Mouse (Mus musculus) heart, postnatal 36 days (tissue): Measurements from ENCODE around the gene Slc28a1. TPM values are rescaled to one million over a fixed set of nuclear protein-coding genes. Genes with fewer than 3 reads are reported as not detected.
"Not testable (repeated sequence)": the region's sequence is repeated elsewhere in the genome, so short reads cannot be mapped to it uniquely, and the experiment has no call there.

Source experiments
- DNase-seq, 2 experiments: peaks; one replicate each; pipeline ENCODE4 v3.0.0; 2021 to 2022
- intact Hi-C: fragments of 180-260 bp; cut with DNase I; formaldehyde crosslinking; loops from one replicate; pipeline ENCODE4 v1.15.1; 2025
- total RNA-seq, 2 experiments: library from RNA; stranded (reverse); gene quantifications; 2 replicates each; pipeline ENCODE4 v1.2.3; 2021

Slc28a1 gene
- total RNA-seq, 2 experiments from 2014 or later: 0.16 TPM; not detected in 1

- DNase-seq, intact Hi-C loops: not testable (repeated sequence)
These were observed 89.0 kb downstream of the Slc28a1 start for GRCm38 (mm10) chr7:81203576-81203975.

GRCm38 (mm10) chr7:81208944-81209343 is 94.3 kb downstream of the Slc28a1 start:
- peak; percentile 66 to 79 for DNase-seq
- intact Hi-C loops: loop anchor here (1.0 to 2.0 kb wide), 3 partner anchors 42 to 136 kb away; partner anchors contain the start of gene Rps17

GRCm38 (mm10) chr7:81209979-81210685 is 95.5 kb downstream of the Slc28a1 start:
- intact Hi-C loops: loop anchor here (1.0 to 10.0 kb wide), 4 partner anchors 43 to 365 kb away; partner anchors contain the start of genes Rps17 and Whamm
- DNase-seq: no peak

GRCm38 (mm10) chr7:81211760-81212159 is 97.2 kb downstream of the Slc28a1 start:
- intact Hi-C loops: loop anchor here (10.0 kb wide), 1 partner anchor 363 kb away; the partner anchor contains the start of gene Whamm
- DNase-seq: peak; percentile 22 to 29

GRCm38 (mm10) chr7:81212261-81212681 is 97.7 kb downstream of the Slc28a1 start:
- peak; percentile 65 to 74 for DNase-seq
- intact Hi-C loops: loop anchor here (10.0 kb wide), 1 partner anchor 363 kb away; the partner anchor contains the start of gene Whamm

GRCm38 (mm10) chr7:81212697-81213346 is 98.2 kb downstream of the Slc28a1 start:
- intact Hi-C loops: loop anchor here (10.0 kb wide), 1 partner anchor 362 kb away; the partner anchor contains the start of gene Whamm
- DNase-seq: peak; percentile 98 to 99

- peak; percentile 50 to 64 for DNase-seq
- intact Hi-C loops: loop anchor here (10.0 kb wide), 1 partner anchor 361 kb away; the partner anchor contains the start of gene Whamm
These were observed 99.0 kb downstream of the Slc28a1 start, which contains the start of gene Pde8a for GRCm38 (mm10) chr7:81213347-81214152. Pde8a (plus strand) TSS chr7:81213596.

GRCm38 (mm10) chr7:81214153-81214907 is 99.7 kb downstream of the Slc28a1 start:
- no peak for DNase-seq
- intact Hi-C loops: loop anchor here (10.0 kb wide), 1 partner anchor 360 kb away; the partner anchor contains the start of gene Whamm

GRCm38 (mm10) chr7:81215950-81216349 is 101.4 kb downstream of the Slc28a1 start:
- DNase-seq: no peak
- intact Hi-C loops: loop anchor here (10.0 kb wide), 1 partner anchor 359 kb away; the partner anchor contains the start of gene Whamm

- intact Hi-C loops: loop anchor here (10.0 kb wide), 1 partner anchor 355 kb away; the partner anchor contains the start of gene Whamm
- no peak for DNase-seq
These were observed 104.7 kb downstream of the Slc28a1 start for GRCm38 (mm10) chr7:81219321-81219720.

Other genes with a start within 250 kb of the Slc28a1 start
- 1 to 10 TPM; 5.1 to 5.6 TPM for gene Wdr73, start 213.5 kb upstream of the Slc28a1 start, total RNA-seq
- gene Nmb, start 209.7 kb upstream of the Slc28a1 start, total RNA-seq: 1 to 10 TPM; 5.9 to 8.8 TPM
- gene Sec11a, start 167.0 kb upstream of the Slc28a1 start, total RNA-seq: 10 to 100 TPM; 51.2 to 52.2 TPM
- 10 to 100 TPM; 14.3 to 16.4 TPM for gene Zfp592, start 121.1 kb upstream of the Slc28a1 start, total RNA-seq
- gene Alpk3, start 57.2 kb upstream of the Slc28a1 start, total RNA-seq: 100 to 1,000 TPM; 107 to 112 TPM
- 10 to 100 TPM; 11.5 to 11.9 TPM for gene Pde8a, start 98.8 kb downstream of the Slc28a1 start, total RNA-seq
- 100 to 1,000 TPM; 870 to 936 TPM for gene Rps17, start 230.5 kb downstream of the Slc28a1 start, total RNA-seq